Mouse (Mus musculus) spleen, adult 2 months (tissue): ENCODE measurements around the gene 2310034G01Rik.

Source experiments
- CTCF ChIP-seq: fragments of 200-500 bp; IDR thresholded peaks from 2 replicates; pipeline ENCODE4 v1.5.1; 2011; ENCODE audit warnings: mild to moderate bottlenecking, inconsistent platforms; ENCODE audit not compliant: insufficient read depth, insufficient read length, insufficient replicate concordance; ENCODE audit errors: extremely low read depth
- POLR2A ChIP-seq: fragments of 200-500 bp; IDR thresholded peaks from 2 replicates; pipeline ENCODE4 v1.6.1; 2011; ENCODE audit warnings: low read depth, low read length, inconsistent platforms

GRCm38 (mm10) chr19:46327531-46328064, 22.5 kb downstream of the 2310034G01Rik start:
- no peak for TF ChIP-seq CTCF
- no peak for TF ChIP-seq POLR2A
